Mouse (Mus musculus) C2C12 (cell line): ENCODE data around the gene Spaar.

Experiments used
- CTCF ChIP-seq: IDR thresholded peaks from one replicate; pipeline ENCODE4 v1.5.1; 2011; ENCODE audit not compliant: control insufficient read depth, insufficient read depth, insufficient read length
- FOSL1 ChIP-seq: IDR thresholded peaks from one replicate; pipeline ENCODE4 v1.8.0; 2011; ENCODE audit warnings: mild to moderate bottlenecking, low read length; ENCODE audit not compliant: poor library complexity, insufficient read depth, severe bottlenecking
- MYOG ChIP-seq: IDR thresholded peaks from one replicate; pipeline ENCODE4 v1.6.1; 2011; ENCODE audit not compliant: control insufficient read depth, insufficient read length; ENCODE audit errors: extremely low read depth
- USF1 ChIP-seq: IDR thresholded peaks from one replicate; pipeline ENCODE4 v1.6.1; 2011; ENCODE audit warnings: low read depth, mild to moderate bottlenecking, control low read depth, moderate library complexity

DNA sequence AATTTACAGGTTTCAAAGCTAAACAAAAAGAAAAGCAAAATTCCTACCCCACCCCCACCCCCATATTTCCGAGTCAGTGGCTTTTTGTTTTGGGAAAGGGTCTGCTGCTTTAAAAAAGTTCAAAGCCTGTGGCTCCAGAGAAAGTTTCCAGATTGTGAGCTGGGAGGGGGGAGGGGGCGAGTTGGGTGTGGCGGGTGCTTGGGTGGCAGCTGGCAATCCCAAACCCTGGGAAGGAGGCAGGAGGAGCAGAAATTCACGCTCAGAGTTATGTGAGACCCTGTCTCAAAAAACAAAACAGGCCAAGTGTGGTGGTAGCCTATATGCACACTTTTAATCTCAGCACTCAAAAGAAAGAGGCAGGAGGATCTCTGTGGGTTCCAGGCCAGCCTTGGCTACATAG is 12.8 kb downstream of the Spaar start:
- TF ChIP-seq CTCF (no peak), USF1 (no peak), MYOG (no peak), FOSL1 (no peak)
